Mouse (Mus musculus) midbrain, embryonic 14.5 days (tissue): ENCODE measurements around the gene 1190005I06Rik. TPM values are rescaled to one million over a fixed set of nuclear protein-coding genes. Genes with fewer than 3 reads are reported as not detected.

Experiments used
- ATAC-seq: fragments of 200-750 bp; cut with Nextera tagmentation; 2 replicates; pipeline ENCODE4 v1.8.0; 2017; ENCODE audit warnings: moderate number of reproducible peaks, moderate library complexity; ENCODE audit not compliant: low FRiP score, low TSS enrichment
- DNase-seq: peaks from one replicate; pipeline ENCODE4 v3.0.0-alpha.2; 2015
- H3K27ac ChIP-seq: fragments of 300-500 bp; sonication (generic); replicated peaks from 2 replicates; pipeline ENCODE4 v1.5.1; 2014; ENCODE audit warnings: mild to moderate bottlenecking, low read depth, low read length, moderate library complexity
- H3K27me3 ChIP-seq: fragments of 300-500 bp; sonication (generic); 2 replicates; pipeline ENCODE4 v1.6.1; 2014; ENCODE audit warnings: low read length, control low read depth, mixed read lengths; ENCODE audit not compliant: control insufficient read depth, insufficient read depth
- H3K36me3 ChIP-seq: fragments of 300-500 bp; sonication (generic); 2 replicates; pipeline ENCODE4 v1.6.1; 2014; ENCODE audit warnings: low read length, control low read depth; ENCODE audit not compliant: control insufficient read depth, insufficient read depth
- H3K4me1 ChIP-seq: fragments of 300-500 bp; sonication (generic); 2 replicates; pipeline ENCODE4 v1.6.1; 2014; ENCODE audit warnings: mild to moderate bottlenecking, antibody characterized with exemption, low read length, control low read depth; ENCODE audit not compliant: control insufficient read depth, insufficient read depth
- H3K4me2 ChIP-seq: fragments of 300-500 bp; sonication (generic); 2 replicates; pipeline ENCODE4 v1.6.1; 2014; ENCODE audit warnings: mild to moderate bottlenecking, low read length, moderate library complexity
- H3K4me3 ChIP-seq: fragments of 300-500 bp; sonication (generic); replicated peaks from 2 replicates; pipeline ENCODE4 v1.5.1; 2014; ENCODE audit warnings: low read depth, low read length
- H3K9ac ChIP-seq: fragments of 300-500 bp; sonication (generic); replicated peaks from 2 replicates; pipeline ENCODE4 v1.6.1; 2014; ENCODE audit warnings: mild to moderate bottlenecking, low read length, moderate library complexity
- H3K9me3 ChIP-seq: fragments of 300-500 bp; sonication (generic); 2 replicates; pipeline ENCODE4 v1.6.1; 2016; ENCODE audit warnings: low read length, control low read depth, mixed read lengths; ENCODE audit not compliant: control insufficient read depth
- WGBS: fragments of 180-500 bp; shearing (Covaris S2); extraction: QIAGEN DNeasy Blood & Tissue Kit; methylation state at CpG from one replicate; pipeline ENCODE4 v1.1.7; 2014; 5-methylcytosine and 5-hydroxymethylcytosine counted together
- polyA plus RNA-seq: library from polyadenylated mRNA; unstranded; fragments of >200 nt; fragmentation: Nextera tagmentation; extraction: Ambion mirVana; gene quantifications from 2 replicates; pipeline ENCODE4 v1.2.1, GENCODE M21; 2014

1190005I06Rik gene
- polyA plus RNA-seq, 1 experiment from 2014 or later: 11.8 TPM

GRCm38 (mm10) chr8:120619235-120620180 is 27.9 kb downstream of the 1190005I06Rik start:
- 73% methylated on average over 11 of the region's 11 CpGs for WGBS
- H3K4me1 ChIP-seq: peaks cover 37% of the 10 kb centered on the region
- H3K27ac ChIP-seq: 0 out of 2 replicates have a peak overlapping the region, but pooled peaks have one; percentile 2

GRCm38 (mm10) chr8:120618110-120618509 is 29.3 kb downstream of the 1190005I06Rik start:
- Histone ChIP-seq H3K9me3 (no peaks in the 10 kb centered on the region), H3K4me1 (peaks cover 37% of the 10 kb centered on the region), H3K4me3 (no peak overlapping the region), H3K4me2 (peak overlapping the region; percentile 27; the same call in 1 of the 2 replicates), H3K9ac (peak overlapping the region; percentile 31; the same call in 1 of the 2 replicates), H3K27ac (peak overlapping the region; percentile 79), H3K27me3 (no peaks in the 10 kb centered on the region), H3K36me3 (no peaks in the 10 kb centered on the region)
- DNase-seq (peak; percentile 90), ATAC-seq (peak; percentile 37)
- WGBS: under 1% methylated on average over 6 of the region's 6 CpGs

More at GRCm38 (mm10) chr8:120619235-120620180, 27.9 kb downstream of the 1190005I06Rik start:
- H3K27me3 ChIP-seq: no peaks in the 10 kb centered on the region
- DNase-seq (no peak), ATAC-seq (no peak)
- H3K9me3 ChIP-seq: no peaks in the 10 kb centered on the region
- no peaks in the 10 kb centered on the region for H3K36me3 ChIP-seq
- no peak overlapping the region for H3K9ac ChIP-seq
- no peak overlapping the region for H3K4me2 ChIP-seq
- no peak overlapping the region for H3K4me3 ChIP-seq

GRCm38 (mm10) chr8:120616663-120617626 is 30.5 kb downstream of the 1190005I06Rik start:
- no peaks in the 10 kb centered on the region for H3K9me3 ChIP-seq
- H3K27ac ChIP-seq: peak overlapping the region; percentile 77
- H3K36me3 ChIP-seq: no peaks in the 10 kb centered on the region
- DNase-seq (peak; percentile 89), ATAC-seq (peak; percentile 88)
- H3K27me3 ChIP-seq: no peaks in the 10 kb centered on the region
- 4% methylated on average over 7 of the region's 8 CpGs for WGBS
- H3K9ac ChIP-seq: no peak overlapping the region
- H3K4me2 ChIP-seq: no peak overlapping the region
- peaks cover 34% of the 10 kb centered on the region for H3K4me1 ChIP-seq
- H3K4me3 ChIP-seq: no peak overlapping the region

- no peak overlapping the region for H3K27ac ChIP-seq
- DNase-seq (no peak), ATAC-seq (no peak)
- no peak overlapping the region for H3K4me3 ChIP-seq
- no peak overlapping the region for H3K9ac ChIP-seq
- no peak overlapping the region for H3K4me2 ChIP-seq
- no peaks in the 10 kb centered on the region for H3K9me3 ChIP-seq
- H3K4me1 ChIP-seq: peaks cover 29% of the 10 kb centered on the region
- no peaks in the 10 kb centered on the region for H3K27me3 ChIP-seq
- H3K36me3 ChIP-seq: no peaks in the 10 kb centered on the region
- 95% methylated on average over 3 of the region's 3 CpGs for WGBS
Observed at GRCm38 (mm10) chr8:120614491-120614890, 32.9 kb downstream of the 1190005I06Rik start.

GRCm38 (mm10) chr8:120610824-120611223 is 36.6 kb downstream of the 1190005I06Rik start:
- no peak overlapping the region for H3K4me3 ChIP-seq
- DNase-seq (no peak), ATAC-seq (no peak)
- no peaks in the 10 kb centered on the region for H3K9me3 ChIP-seq
- H3K4me2 ChIP-seq: no peak overlapping the region
- no peaks in the 10 kb centered on the region for H3K27me3 ChIP-seq
- WGBS: 89% methylated on average over 6 of the region's 6 CpGs
- H3K9ac ChIP-seq: no peak overlapping the region
- H3K27ac ChIP-seq: no peak overlapping the region
- peaks cover 5% of the 10 kb centered on the region; the same call in 1 of the 2 replicates for H3K4me1 ChIP-seq
- H3K36me3 ChIP-seq: no peaks in the 10 kb centered on the region

GRCm38 (mm10) chr8:120607885-120608284 is 39.5 kb downstream of the 1190005I06Rik start:
- DNase-seq: peak; percentile 87
- Histone ChIP-seq H3K4me3 (no peak overlapping the region), H3K27ac (no peak overlapping the region), H3K27me3 (no peaks in the 10 kb centered on the region), H3K4me1 (no peaks in the 10 kb centered on the region), H3K4me2 (no peak overlapping the region), H3K9ac (no peak overlapping the region), H3K9me3 (no peaks in the 10 kb centered on the region), H3K36me3 (no peaks in the 10 kb centered on the region)
- no peak for ATAC-seq
- WGBS: 15% methylated on average over 7 of the region's 7 CpGs

GRCm38 (mm10) chr8:120607460-120607859 is 40.0 kb downstream of the 1190005I06Rik start:
- H3K4me2 ChIP-seq: no peak overlapping the region
- 84% methylated on average over 9 of the region's 9 CpGs for WGBS
- DNase-seq (no peak), ATAC-seq (no peak)
- no peaks in the 10 kb centered on the region for H3K4me1 ChIP-seq
- H3K9me3 ChIP-seq: no peaks in the 10 kb centered on the region
- no peaks in the 10 kb centered on the region for H3K36me3 ChIP-seq
- no peaks in the 10 kb centered on the region for H3K27me3 ChIP-seq
- H3K4me3 ChIP-seq: no peak overlapping the region
- H3K27ac ChIP-seq: no peak overlapping the region
- no peak overlapping the region for H3K9ac ChIP-seq

GRCm38 (mm10) chr8:120602672-120603071 is 44.8 kb downstream of the 1190005I06Rik start:
- Histone ChIP-seq H3K27me3 (no peaks in the 10 kb centered on the region), H3K27ac (no peak overlapping the region), H3K9me3 (no peaks in the 10 kb centered on the region), H3K4me1 (no peaks in the 10 kb centered on the region), H3K4me2 (no peak overlapping the region), H3K9ac (no peak overlapping the region), H3K4me3 (no peak overlapping the region), H3K36me3 (no peaks in the 10 kb centered on the region)
- WGBS: 27% methylated on average over 6 of the region's 6 CpGs
- DNase-seq (peak; percentile 55), ATAC-seq (peak; percentile 60; the same call in 1 of the 2 replicates)
